Comparison of ENCODE assay signal across 16 mouse cellular contexts in genomic region chr1:135561282-135561681, GRCm38 (mm10). TPM values are rescaled to one million over a fixed set of nuclear protein-coding genes. Genes with fewer than 3 reads are reported as not detected.
DNase-seq lines count a peak whose midpoint lies in the region; ATAC-seq and TF ChIP-seq lines count a peak whose summit lies in the region.
"Had no signal": no experiment of that assay in that cellular context is flagged by ENCODE, and none has a peak within 500 bp of the region (broad histone marks: within the 10 kb centered on the region; RNA-seq: fewer than 3 reads in every experiment).

No protein-coding gene starts in this region.

- H3K36me3 ChIP-seq in kidney, embryonic 16.5 days (ENCODE audit: insufficient read depth, low read length): no peaks in the 10 kb centered on the region
- no peaks in the 10 kb centered on the region for H3K36me3 ChIP-seq in ES-Bruce4 (ENCODE audit: control insufficient read depth, insufficient read depth, low read length, poor library complexity, severe bottlenecking)
- no peaks in the 10 kb centered on the region for H3K36me3 ChIP-seq in hindbrain, embryonic 15.5 days
- H3K36me3 ChIP-seq: liver, embryonic 13.5 days had no signal

- no peaks in the 10 kb centered on the region for H3K9me3 ChIP-seq in kidney, embryonic 16.5 days (ENCODE audit: low read length)
- no peaks in the 10 kb centered on the region for H3K9me3 ChIP-seq in ES-Bruce4 (replicated peaks; ENCODE audit: control insufficient read depth, insufficient read depth, low read length, poor library complexity, severe bottlenecking)
- H3K9me3 ChIP-seq in hindbrain, embryonic 15.5 days: no peaks in the 10 kb centered on the region
- H3K9me3 ChIP-seq: heart, embryonic 13.5 days; liver, embryonic 13.5 days had no signal

- peak; percentile 64 for TF ChIP-seq EP300 in ES-Bruce4 (IDR thresholded peaks at IDR 0.05; ENCODE audit: insufficient read depth, low read depth, low read length)

- H3K4me1 ChIP-seq in kidney, embryonic 16.5 days (ENCODE audit: insufficient read depth, low read length): peaks cover 72% of the 10 kb centered on the region
- peaks cover 4% of the 10 kb centered on the region for H3K4me1 ChIP-seq in ES-Bruce4 (ENCODE audit: control insufficient read depth, insufficient read depth, low read length)
- H3K4me1 ChIP-seq in hindbrain, embryonic 15.5 days (replicated peaks): peaks cover 89% of the 10 kb centered on the region
- H3K4me1 ChIP-seq in cerebellum, adult 2 months (ENCODE audit: control insufficient read depth, insufficient read depth, low read length): peaks cover 4% of the 10 kb centered on the region; the same call in 1 of the 2 replicates
- H3K4me1 ChIP-seq: liver, embryonic 13.5 days had no signal

- 52% methylated on average over 6 of the region's 6 CpGs for WGBS in kidney, embryonic 16.5 days
- WGBS in hindbrain, embryonic 15.5 days: 35% methylated on average over 6 of the region's 6 CpGs
- WGBS in cerebellum, adult 2 months: 72% methylated on average over 6 of the region's 6 CpGs

- H3K9ac ChIP-seq in kidney, embryonic 16.5 days (replicated peaks; ENCODE audit: low read length): 0 out of 2 replicates have a peak overlapping the region, but pooled peaks have one; percentile 15
- H3K9ac ChIP-seq in ES-Bruce4 (ENCODE audit: low read depth, poor library complexity, severe bottlenecking): no peak overlapping the region
- H3K9ac ChIP-seq in hindbrain, embryonic 15.5 days: no peak overlapping the region
- H3K9ac ChIP-seq: heart, embryonic 13.5 days; liver, embryonic 13.5 days had no signal

- H3K27me3 ChIP-seq in kidney, embryonic 16.5 days (ENCODE audit: insufficient read depth, low read length): no peaks in the 10 kb centered on the region
- no peaks in the 10 kb centered on the region for H3K27me3 ChIP-seq in ES-Bruce4 (ENCODE audit: control insufficient read depth, insufficient read depth, low read length, poor library complexity, severe bottlenecking)
- H3K27me3 ChIP-seq in hindbrain, embryonic 15.5 days: no peaks in the 10 kb centered on the region
- H3K27me3 ChIP-seq in cerebellum, adult 2 months (ENCODE audit: control insufficient read depth, insufficient read depth, low read length): no peaks in the 10 kb centered on the region
- H3K27me3 ChIP-seq: heart, embryonic 13.5 days; liver, embryonic 13.5 days; Patski had no signal

- peak overlapping the region; percentile 86 for H3K27ac ChIP-seq in kidney, embryonic 16.5 days (ENCODE audit: low read length)
- H3K27ac ChIP-seq in ES-Bruce4 (ENCODE audit: insufficient read depth, low read length): no peak overlapping the region
- H3K27ac ChIP-seq in hindbrain, embryonic 15.5 days (replicated peaks): 0 out of 2 replicates have a peak overlapping the region, but pooled peaks have one; percentile 32
- H3K27ac ChIP-seq in cerebellum, adult 2 months (ENCODE audit: insufficient read depth, low read length): no peak overlapping the region
- H3K27ac ChIP-seq: heart, embryonic 13.5 days; liver, embryonic 13.5 days had no signal

- TF ChIP-seq CTCF in ES-Bruce4 (IDR thresholded peaks at IDR 0.05; ENCODE audit: low read depth, low read length): no peak
- no peak for TF ChIP-seq CTCF in cerebellum, adult 2 months (IDR thresholded peaks at IDR 0.05; ENCODE audit: borderline replicate concordance, insufficient read depth, low read depth, low read length)

- no peak overlapping the region for H3K4me3 ChIP-seq in kidney, embryonic 16.5 days (ENCODE audit: low read length)
- no peak overlapping the region for H3K4me3 ChIP-seq in ES-Bruce4 (ENCODE audit: low read depth, low read length)
- H3K4me3 ChIP-seq in hindbrain, embryonic 15.5 days: no peak overlapping the region
- H3K4me3 ChIP-seq in cerebellum, adult 2 months (replicated peaks; ENCODE audit: insufficient read depth, low read depth, low read length): no peak overlapping the region
- H3K4me3 ChIP-seq: heart, embryonic 13.5 days; liver, embryonic 13.5 days had no signal

- ATAC-seq in kidney, embryonic 16.5 days (ENCODE audit: low FRiP score, low TSS enrichment): no peak
- no peak for ATAC-seq in hindbrain, embryonic 15.5 days (ENCODE audit: low FRiP score, low read depth)
- no peak for ATAC-seq in erythroid progenitor cell, adult 5-6 weeks (replicated peaks; ENCODE audit: low FRiP score, poor library complexity, severe bottlenecking)

- DNase-seq in kidney, postnatal 25 days: no peak
- peak; percentile 66 for DNase-seq in R1 (ENCODE audit: low read depth, low spot score)
- DNase-seq in cerebellum, adult 2 months: no peak
- DNase-seq: adrenal gland, postnatal 10 days; cerebellum, postnatal 36 days; gastrocnemius, postnatal 25 days; left cerebral cortex, postnatal 4 days; liver, embryonic 13.5 days; lung, postnatal 4 days; thymus, adult 18-20 months had no signal

- no peak for TF ChIP-seq POLR2A in ES-Bruce4 (IDR thresholded peaks at IDR 0.05; ENCODE audit: insufficient read depth, low read length)
- TF ChIP-seq POLR2A in cerebellum, adult 2 months (IDR thresholded peaks at IDR 0.05; ENCODE audit: borderline replicate concordance, insufficient read depth, low read length): no peak

- H3K4me2 ChIP-seq in kidney, embryonic 16.5 days (replicated peaks; ENCODE audit: low read depth, low read length): no peak overlapping the region
- H3K4me2 ChIP-seq in hindbrain, embryonic 15.5 days: no peak overlapping the region
- H3K4me2 ChIP-seq: heart, embryonic 13.5 days; liver, embryonic 13.5 days had no signal

RNA-seq across cellular contexts. Expression of gene Nav1, which starts 45.8 kb away (rescaled TPM):
- 12.2 and 16.8 TPM in 2 replicates for polyA plus RNA-seq in kidney, embryonic 16.5 days (2015; fragmentation: Nextera tagmentation; extraction: Ambion mirVana)
- polyA plus RNA-seq in ES-Bruce4 (2011; ENCODE audit: insufficient read depth, insufficient read length, low read depth, missing spikeins): 31.7 and 34.2 TPM in 2 replicates
- 47.8 and 51.3 TPM in 2 replicates for polyA plus RNA-seq in hindbrain, embryonic 15.5 days (2015; fragmentation: Nextera tagmentation; extraction: Ambion mirVana)
- 24.7 and 26.8 TPM in 2 replicates for polyA plus RNA-seq in cerebellum, adult 2 months (2012; rRNA removed)
- total RNA-seq in erythroid progenitor cell, adult 5-6 weeks (2015; ENCODE audit: low replicate concordance): 4.3 and 11.7 TPM in 2 replicates
- 1.1 and 2.6 TPM in 2 replicates for total RNA-seq in erythroid progenitor cell, adult 5-6 weeks (2017; ENCODE audit: low replicate concordance)

Comparison
In these comparisons a context has a peak if more than half of its experiments do, and no peak if none do; other contexts are left out.
1. H3K27ac ChIP-seq: peak in kidney, embryonic 16.5 days (single experiment) and hindbrain, embryonic 15.5 days (single experiment); none in ES-Bruce4 (single experiment) and cerebellum, adult 2 months (single experiment).